Mouse (Mus musculus) neutrophil, adult 5-6 weeks (primary cell): Measurements from ENCODE around the gene Rev3l. TPM values are rescaled to one million over a fixed set of nuclear protein-coding genes. Genes with fewer than 3 reads are reported as not detected.

Experiments
- total RNA-seq: library from RNA; stranded (forward); fragments of 200-1000 nt; gene quantifications from 2 replicates; pipeline ENCODE4 v1.2.3, GENCODE M21; 2017

Gene Rev3l
- total RNA-seq, 1 experiment from 2014 or later: 36.4 TPM

Other genes starting within 250 kb of the Rev3l start
- gene Traf3ip2, start 119.2 kb upstream of the Rev3l start, total RNA-seq: 28.2 and 33.3 TPM in 2 replicates
- 1.0 and 1.4 TPM in 2 replicates for gene Mfsd4b4, start 167.1 kb downstream of the Rev3l start, total RNA-seq
- not detected in 2 replicates for gene Mfsd4b2, start 194.8 kb downstream of the Rev3l start, total RNA-seq
- 1.1 and 2.0 TPM in 2 replicates for gene Mfsd4b3, start 228.0 kb downstream of the Rev3l start, total RNA-seq